Mouse (Mus musculus) liver, adult 2 months (tissue): Measurements from ENCODE around the gene Ahctf1. TPM values are rescaled to one million over a fixed set of nuclear protein-coding genes. Genes with fewer than 3 reads are reported as not detected.

Experiments used
- DNase-seq: peaks from one replicate; pipeline ENCODE4 v3.0.0-alpha.2; 2011; ENCODE audit warnings: low read depth, low spot score; ENCODE audit errors: extremely low read depth
- H3K27ac ChIP-seq: fragments of 200-500 bp; replicated peaks from 2 replicates; pipeline ENCODE4 v1.5.1; 2012; ENCODE audit warnings: low read depth, mild to moderate bottlenecking, control low read depth, inconsistent platforms, low read length; ENCODE audit not compliant: insufficient read depth
- H3K27me3 ChIP-seq: fragments of 200-500 bp; 2 replicates; pipeline ENCODE4 v1.6.1; 2012; ENCODE audit warnings: mild to moderate bottlenecking, moderate library complexity, low read length, inconsistent platforms; ENCODE audit not compliant: control insufficient read depth, insufficient read depth
- H3K36me3 ChIP-seq: fragments of 200-500 bp; 2 replicates; pipeline ENCODE4 v1.6.1; 2012; ENCODE audit warnings: low read length, inconsistent platforms; ENCODE audit not compliant: control insufficient read depth, insufficient read depth
- H3K4me1 ChIP-seq: fragments of 200-500 bp; 2 replicates; pipeline ENCODE4 v1.6.1; 2011; ENCODE audit warnings: low read length; ENCODE audit not compliant: control insufficient read depth, insufficient read depth
- H3K4me3 ChIP-seq: fragments of 200-500 bp; 2 replicates; pipeline ENCODE4 v1.5.1; 2011; ENCODE audit warnings: low read depth, mild to moderate bottlenecking, control low read depth, low read length, moderate library complexity; ENCODE audit not compliant: insufficient read depth
- H3K79me2 ChIP-seq: fragments of 200-500 bp; 2 replicates; pipeline ENCODE4 v1.6.1; 2012; ENCODE audit warnings: inconsistent platforms, mild to moderate bottlenecking, low read length, moderate library complexity; ENCODE audit not compliant: control insufficient read depth, insufficient read depth
- H3K9ac ChIP-seq: fragments of 200-500 bp; 2 replicates; pipeline ENCODE4 v1.6.1; 2012; ENCODE audit warnings: low read depth, mild to moderate bottlenecking, control low read depth, inconsistent platforms, low read length
- CTCF ChIP-seq: fragments of 200-500 bp; IDR thresholded peaks from 2 replicates; pipeline ENCODE4 v1.5.1; 2011; ENCODE audit warnings: low read depth, low read length, control low read depth
- POLR2A ChIP-seq: fragments of 200-500 bp; IDR thresholded peaks from 2 replicates; pipeline ENCODE4 v1.6.1; 2011; ENCODE audit warnings: low read length, control low read depth; ENCODE audit not compliant: insufficient read depth; ENCODE audit errors: extremely low read depth
- WGBS: fragments of 180-500 bp; shearing (Covaris S2); methylation state at CpG from one replicate; pipeline ENCODE4 v1.1.7; 2018; 5-methylcytosine and 5-hydroxymethylcytosine counted together
- polyA plus RNA-seq: library from polyadenylated mRNA; depleted of rRNA; stranded (reverse); fragments of >200 nt; gene quantifications from 2 replicates; pipeline ENCODE4 v1.2.3, GENCODE M21; 2012; rRNA removed
- total RNA-seq: library from RNA; depleted of rRNA; stranded (reverse); fragments of >200 nt; gene quantifications from 2 replicates; pipeline ENCODE4 v1.2.3, GENCODE M21; 2014; rRNA removed

The Ahctf1 gene
- total RNA-seq (34.3 and 37.0 TPM in 2 replicates), polyA plus RNA-seq (5.2 and 5.9 TPM in 2 replicates)

- peaks cover 18% of the 10 kb centered on the region for H3K4me1 ChIP-seq
- WGBS, result under 1% methylated on average over 56 of the region's 56 CpGs
- TF ChIP-seq POLR2A (peak; percentile 95), CTCF (no peak)
- H3K4me3 ChIP-seq, result peak within 1 kb of the TSS; percentile 87
- peak within 1 kb of the TSS; percentile 93 for H3K27ac ChIP-seq
- peak; percentile 97 for DNase-seq
- H3K36me3 ChIP-seq, result peaks cover 4% of the 10 kb centered on the region
- H3K79me2 ChIP-seq, result peaks cover 5% of the 10 kb centered on the region; the same call in 1 of the 2 replicates
- H3K27me3 ChIP-seq, result no peaks in the 10 kb centered on the region
- H3K9ac ChIP-seq, result peak within 1 kb of the TSS; percentile 95
Measured at GRCm38 (mm10) chr1:179803513-179804139, at the start of gene Ahctf1. Ahctf1 (minus strand) TSS chr1:179803680.

- Histone ChIP-seq H3K27me3 (no peaks in the 10 kb centered on the region), H3K36me3 (no peaks in the 10 kb centered on the region), H3K79me2 (no peaks in the 10 kb centered on the region), H3K9ac (peak overlapping the region; percentile 53), H3K27ac (peak overlapping the region; percentile 47), H3K4me3 (peak overlapping the region; percentile 19; the same call in 1 of the 2 replicates), H3K4me1 (no peaks in the 10 kb centered on the region)
- TF ChIP-seq CTCF, result peak; percentile 94
- no peak for TF ChIP-seq POLR2A
- 3% methylated on average over 20 of the region's 20 CpGs for whole genome bisulfite sequencing
- peak; percentile 44 for DNase-seq
Measured at GRCm38 (mm10) chr1:179847759-179848389, 44.4 kb upstream of the Ahctf1 start.

GRCm38 (mm10) chr1:179847173-179847572 is 43.7 kb upstream of the Ahctf1 start:
- Histone ChIP-seq H3K27me3 (no peaks in the 10 kb centered on the region), H3K27ac (no peak overlapping the region), H3K4me3 (no peak overlapping the region), H3K36me3 (no peaks in the 10 kb centered on the region), H3K9ac (no peak overlapping the region), H3K79me2 (no peaks in the 10 kb centered on the region), H3K4me1 (peaks cover 2% of the 10 kb centered on the region; the same call in 1 of the 2 replicates)
- DNase-seq, result no peak
- WGBS, result 42% methylated on average over 7 of the region's 7 CpGs
- no peak for TF ChIP-seq CTCF

GRCm38 (mm10) chr1:179845832-179846499 is 42.5 kb upstream of the Ahctf1 start:
- H3K4me3 ChIP-seq, result no peak overlapping the region
- no peak overlapping the region for H3K9ac ChIP-seq
- H3K27ac ChIP-seq, result no peak overlapping the region
- no peaks in the 10 kb centered on the region for H3K36me3 ChIP-seq
- DNase-seq, result no peak
- no peaks in the 10 kb centered on the region for H3K79me2 ChIP-seq
- 93% methylated on average over 16 of the region's 16 CpGs for WGBS
- H3K4me1 ChIP-seq, result peaks cover 2% of the 10 kb centered on the region; the same call in 1 of the 2 replicates
- H3K27me3 ChIP-seq, result no peaks in the 10 kb centered on the region
- TF ChIP-seq CTCF, result no peak
- no peak for TF ChIP-seq POLR2A

- Histone ChIP-seq H3K79me2 (no peaks in the 10 kb centered on the region), H3K27me3 (no peaks in the 10 kb centered on the region), H3K27ac (no peak overlapping the region), H3K4me1 (peaks cover 2% of the 10 kb centered on the region; the same call in 1 of the 2 replicates), H3K9ac (no peak overlapping the region), H3K36me3 (no peaks in the 10 kb centered on the region), H3K4me3 (no peak overlapping the region)
- DNase-seq, result peak; percentile 72
- TF ChIP-seq CTCF, result peak; percentile 81
- TF ChIP-seq POLR2A, result no peak
- 19% methylated on average over 5 of the region's 5 CpGs for WGBS
Measured at GRCm38 (mm10) chr1:179844894-179845293, 41.4 kb upstream of the Ahctf1 start.

GRCm38 (mm10) chr1:179843981-179844380 is 40.5 kb upstream of the Ahctf1 start:
- TF ChIP-seq CTCF, result no peak
- no peak for TF ChIP-seq POLR2A
- Histone ChIP-seq H3K36me3 (no peaks in the 10 kb centered on the region), H3K27ac (no peak overlapping the region), H3K79me2 (no peaks in the 10 kb centered on the region), H3K9ac (no peak overlapping the region), H3K27me3 (no peaks in the 10 kb centered on the region), H3K4me1 (peaks cover 2% of the 10 kb centered on the region; the same call in 1 of the 2 replicates), H3K4me3 (no peak overlapping the region)
- no peak for DNase-seq
- 20% methylated on average over 3 of the region's 3 CpGs for WGBS
